Mouse (Mus musculus) midbrain, embryonic 11.5 days (tissue): ENCODE data around the gene Serinc3. TPM values are rescaled to one million over a fixed set of nuclear protein-coding genes. Genes with fewer than 3 reads are reported as not detected.
"Not testable (repeated sequence)": the region's sequence is repeated elsewhere in the genome, so short reads cannot be mapped to it uniquely, and the experiment has no call there.

ENCODE experiments used
- ATAC-seq: fragments of 200-750 bp; cut with Nextera tagmentation; 2 replicates; pipeline ENCODE4 v1.8.0; 2017; ENCODE audit warnings: moderate TSS enrichment, moderate library complexity; ENCODE audit not compliant: low FRiP score
- DNase-seq: peaks from one replicate; pipeline ENCODE4 v3.0.0; 2015; ENCODE audit warnings: low spot score; ENCODE audit errors: missing footprints
- H3K27ac ChIP-seq: fragments of 300-500 bp; sonication (generic); 2 replicates; pipeline ENCODE4 v1.5.1; 2014; ENCODE audit warnings: low read depth, low read length
- H3K27me3 ChIP-seq: fragments of 300-500 bp; sonication (generic); 2 replicates; pipeline ENCODE4 v1.6.1; 2014; ENCODE audit warnings: mild to moderate bottlenecking, low read length, moderate library complexity, mixed read lengths; ENCODE audit not compliant: control insufficient read depth, insufficient read depth
- H3K36me3 ChIP-seq: fragments of 300-500 bp; sonication (generic); 2 replicates; pipeline ENCODE4 v1.6.1; 2014; ENCODE audit warnings: mild to moderate bottlenecking, low read length, moderate library complexity, mixed read lengths; ENCODE audit not compliant: control insufficient read depth, insufficient read depth
- H3K4me1 ChIP-seq: fragments of 300-500 bp; sonication (generic); 2 replicates; pipeline ENCODE4 v1.6.1; 2014; ENCODE audit warnings: low read length; ENCODE audit not compliant: control insufficient read depth, insufficient read depth
- H3K4me2 ChIP-seq: fragments of 300-500 bp; sonication (generic); 2 replicates; pipeline ENCODE4 v1.6.1; 2014; ENCODE audit warnings: mild to moderate bottlenecking, moderate library complexity
- H3K4me3 ChIP-seq: fragments of 300-500 bp; sonication (generic); 2 replicates; pipeline ENCODE4 v1.5.1; 2014; ENCODE audit warnings: low read depth, low read length
- H3K9ac ChIP-seq: fragments of 300-500 bp; sonication (generic); 2 replicates; pipeline ENCODE4 v1.6.1; 2014; ENCODE audit warnings: low read length
- H3K9me3 ChIP-seq: fragments of 300-500 bp; sonication (generic); 2 replicates; pipeline ENCODE4 v1.6.1; 2016; ENCODE audit warnings: low read length; ENCODE audit not compliant: control insufficient read depth
- WGBS: fragments of 180-500 bp; shearing (Covaris S2); extraction: QIAGEN DNeasy Blood & Tissue Kit; methylation state at CpG from one replicate; pipeline ENCODE4 v1.1.7; 2014; 5-methylcytosine and 5-hydroxymethylcytosine counted together
- polyA plus RNA-seq: library from polyadenylated mRNA; unstranded; fragments of >200 nt; fragmentation: Nextera tagmentation; extraction: Ambion mirVana; gene quantifications from 2 replicates; pipeline ENCODE4 v1.2.1, GENCODE M21; 2014

The Serinc3 gene
- polyA plus RNA-seq, 1 experiment from 2014 or later: 35.0 TPM

GRCm38 (mm10) chr2:163657975-163658886, 13.3 kb upstream of the Serinc3 start, which contains the start of gene Pkig:
Gene Pkig (plus strand): TSS chr2:163658386.
- under 1% methylated on average over 71 of the region's 71 CpGs for WGBS
- Histone ChIP-seq H3K4me2 (peak within 1 kb of the TSS; percentile 51), H3K36me3 (no peaks in the 10 kb centered on the region), H3K27me3 (no peaks in the 10 kb centered on the region), H3K9ac (peak within 1 kb of the TSS; percentile 91), H3K4me1 (peaks cover 6% of the 10 kb centered on the region; the same call in 1 of the 2 replicates), H3K27ac (peak within 1 kb of the TSS; percentile 73), H3K9me3 (no peaks in the 10 kb centered on the region), H3K4me3 (peak within 1 kb of the TSS; percentile 76)
- DNase-seq (peak; percentile 98), ATAC-seq (peak; percentile 94)

GRCm38 (mm10) chr2:163657486-163657885, 12.6 kb upstream of the Serinc3 start:
- WGBS: 79% methylated on average over 2 of the region's 2 CpGs
- Histone ChIP-seq H3K9me3 (no peaks in the 10 kb centered on the region), H3K9ac (0 out of 2 replicates have a peak overlapping the region, but pooled peaks have one; percentile 91)

DNA sequence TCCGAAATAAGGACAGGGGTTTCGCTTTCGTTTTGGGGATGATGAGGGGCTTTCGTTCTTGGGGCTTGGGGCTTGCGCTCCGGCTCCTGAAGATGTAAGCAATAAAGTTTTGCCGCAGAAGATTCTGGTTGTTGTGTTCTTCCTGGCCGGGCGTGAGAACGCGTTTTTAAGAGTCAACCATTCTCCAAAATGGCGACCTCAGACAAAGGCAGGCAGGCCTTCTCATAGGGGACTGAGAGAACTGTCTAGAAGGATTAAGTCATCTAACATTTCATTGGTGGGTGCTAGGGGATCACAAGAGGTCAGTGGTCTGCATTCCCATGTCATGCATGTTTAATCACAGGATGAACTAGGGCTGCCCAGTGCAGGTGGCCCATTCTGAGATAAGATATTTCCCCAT, 10.8 kb upstream of the Serinc3 start:
- H3K27me3 ChIP-seq, H3K9ac ChIP-seq, DNase-seq, H3K36me3 ChIP-seq, H3K4me3 ChIP-seq, H3K4me1 ChIP-seq, H3K9me3 ChIP-seq, ATAC-seq, H3K4me2 ChIP-seq, H3K27ac ChIP-seq: not testable (repeated sequence)
- 98% methylated on average over 6 of the region's 12 CpGs for WGBS

More at GRCm38 (mm10) chr2:163657486-163657885, 12.6 kb upstream of the Serinc3 start:
- ATAC-seq (no peak), DNase-seq (peak; percentile 83)
- H3K36me3 ChIP-seq: no peaks in the 10 kb centered on the region
- peaks cover 6% of the 10 kb centered on the region; the same call in 1 of the 2 replicates for H3K4me1 ChIP-seq
- no peak overlapping the region for H3K27ac ChIP-seq
- H3K4me2 ChIP-seq: no peak overlapping the region
- no peak overlapping the region for H3K4me3 ChIP-seq
- no peaks in the 10 kb centered on the region for H3K27me3 ChIP-seq

DNA sequence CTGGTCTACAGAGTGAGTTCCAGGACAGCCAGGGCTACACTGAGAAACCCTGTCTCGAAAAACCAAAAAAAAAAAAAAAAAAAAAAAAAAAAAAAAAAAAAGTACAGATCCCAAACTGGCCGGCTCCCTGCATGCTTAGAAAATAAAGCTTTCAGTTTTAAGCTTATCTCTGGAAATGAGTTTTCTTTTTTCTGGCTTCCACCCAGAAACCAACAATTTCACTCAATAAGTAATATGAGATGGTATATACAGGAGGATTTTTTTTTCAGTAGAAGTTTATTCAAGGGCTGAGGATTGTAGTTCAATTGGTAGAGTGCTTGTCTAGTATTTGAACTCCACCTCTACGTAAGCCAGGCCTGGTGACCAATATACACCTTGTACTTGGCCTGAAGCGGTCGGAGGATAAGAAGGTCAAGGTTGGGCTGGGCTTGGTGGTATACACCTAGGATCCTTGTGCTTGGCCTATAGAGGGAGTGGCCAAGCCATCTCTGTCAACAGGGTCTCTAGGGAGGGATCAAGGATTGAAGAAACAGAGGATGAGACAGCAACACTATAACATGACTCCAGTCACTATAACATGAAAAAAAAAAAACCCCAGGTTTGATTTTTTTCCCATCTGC, 1.6 kb upstream of the Serinc3 start:
- whole genome bisulfite sequencing: 94% methylated on average over 5 of the region's 5 CpGs

DNA sequence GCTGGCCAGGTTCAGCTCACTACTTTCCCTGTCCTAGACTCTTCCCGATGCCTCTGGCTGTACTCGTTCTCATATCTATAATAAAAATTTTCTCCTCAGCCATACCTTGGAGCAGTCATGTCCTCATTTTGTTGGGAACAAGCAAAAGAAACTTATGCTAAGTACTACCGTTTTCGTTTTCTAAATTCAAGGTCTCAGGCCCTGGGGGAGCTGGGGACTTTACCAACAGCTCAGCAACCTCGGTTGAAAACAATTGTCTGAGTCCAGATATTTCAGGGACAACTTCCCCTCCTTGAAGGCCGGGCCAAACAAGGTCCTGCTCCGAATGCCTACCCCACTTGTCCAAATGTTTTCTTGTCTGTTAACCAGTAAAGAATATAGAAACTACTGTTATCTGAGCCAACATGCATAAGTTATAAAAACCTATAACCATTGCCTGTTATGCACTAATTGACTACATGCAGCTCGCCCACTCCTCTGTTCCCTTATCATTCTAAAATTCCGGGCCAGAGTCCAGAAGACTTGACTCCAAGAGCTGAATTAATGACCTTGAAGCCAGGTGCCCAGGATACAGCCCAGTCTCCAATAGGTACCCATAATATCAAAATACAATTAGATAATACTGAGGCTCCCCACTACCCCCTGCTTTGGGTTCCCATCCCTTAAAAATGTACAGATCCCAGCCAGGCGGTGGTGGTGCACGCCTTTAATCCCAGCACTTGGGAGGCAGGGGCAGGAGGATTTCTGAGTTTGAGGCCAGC, 949 bp upstream of the Serinc3 start:
- no peak overlapping the region for H3K4me2 ChIP-seq
- H3K27me3 ChIP-seq: no peaks in the 10 kb centered on the region
- peaks cover 9% of the 10 kb centered on the region for H3K4me1 ChIP-seq
- DNase-seq (peak; percentile 60), ATAC-seq (no peak)
- no peaks in the 10 kb centered on the region for H3K36me3 ChIP-seq
- H3K27ac ChIP-seq: no peak overlapping the region
- peaks cover 7% of the 10 kb centered on the region for H3K9me3 ChIP-seq
- no peak overlapping the region for H3K4me3 ChIP-seq
- WGBS: 81% methylated on average over 11 of the region's 11 CpGs
- no peak overlapping the region for H3K9ac ChIP-seq

More for the DNA sequence above, 1.6 kb upstream of the Serinc3 start:
- H3K27me3 ChIP-seq: no peaks in the 10 kb centered on the region
- no peak overlapping the region for H3K4me2 ChIP-seq
- H3K27ac ChIP-seq: no peak overlapping the region
- peaks cover 7% of the 10 kb centered on the region for H3K9me3 ChIP-seq
- DNase-seq (no peak), ATAC-seq (no peak)
- no peak overlapping the region for H3K4me3 ChIP-seq
- H3K36me3 ChIP-seq: no peaks in the 10 kb centered on the region
- H3K9ac ChIP-seq: no peak overlapping the region
- H3K4me1 ChIP-seq: peaks cover 9% of the 10 kb centered on the region

DNA sequence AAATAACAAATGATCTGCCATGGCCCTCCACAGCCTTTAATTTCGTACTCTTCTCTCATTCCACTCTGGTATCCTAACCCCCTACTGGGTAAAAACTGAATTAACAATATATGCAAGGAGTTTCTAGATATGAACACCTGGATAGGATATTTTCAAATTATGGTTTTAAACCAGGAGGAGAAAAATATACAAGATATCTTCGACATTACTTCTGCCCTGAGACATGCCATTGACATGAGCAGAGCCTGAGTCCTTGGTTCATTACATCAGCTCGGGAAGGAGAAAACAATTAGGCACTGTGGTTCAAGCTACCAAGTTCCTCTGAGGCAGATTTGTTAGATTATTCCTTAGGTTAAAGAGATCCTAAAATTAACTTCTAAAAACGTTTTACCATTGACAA, 884 bp downstream of the Serinc3 start:
- ATAC-seq: no peak
- DNase-seq: peak; percentile 88
- 12% methylated on average over 4 of the region's 4 CpGs for WGBS

DNA sequence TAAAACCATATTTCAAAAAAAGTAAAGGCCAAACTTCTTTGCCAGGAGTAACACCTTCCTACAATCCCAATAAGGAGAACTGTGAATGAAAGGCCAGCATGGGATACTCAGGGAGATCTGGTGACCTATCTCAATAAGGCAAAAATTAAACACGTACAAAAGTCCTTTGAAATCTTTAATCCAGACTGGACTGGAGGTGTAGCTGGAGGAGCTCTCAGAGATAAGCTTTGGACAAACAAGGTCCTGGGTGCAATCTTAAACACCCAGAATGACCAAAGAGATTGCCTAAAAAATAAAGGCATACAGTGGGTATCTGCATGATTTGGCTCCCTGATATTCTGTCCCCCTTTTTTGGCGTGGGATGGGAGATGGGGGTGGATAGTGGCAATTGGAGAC, 1.4 kb downstream of the Serinc3 start:
- Histone ChIP-seq H3K36me3 (no peaks in the 10 kb centered on the region), H3K27me3 (no peaks in the 10 kb centered on the region), H3K27ac (no peak overlapping the region), H3K9ac (peak overlapping the region; percentile 89), H3K4me2 (peak overlapping the region; percentile 60), H3K9me3 (no peaks in the 10 kb centered on the region), H3K4me3 (peak overlapping the region; percentile 91), H3K4me1 (peaks cover 12% of the 10 kb centered on the region)
- ATAC-seq (no peak), DNase-seq (no peak)
- WGBS: 78% methylated on average over 2 of the region's 2 CpGs

More for the DNA sequence above, 884 bp downstream of the Serinc3 start:
- H3K4me1 ChIP-seq: peaks cover 12% of the 10 kb centered on the region
- peak overlapping the region; percentile 89 for H3K9ac ChIP-seq
- H3K9me3 ChIP-seq: no peaks in the 10 kb centered on the region
- H3K27ac ChIP-seq: no peak overlapping the region
- H3K36me3 ChIP-seq: no peaks in the 10 kb centered on the region
- peak overlapping the region; percentile 91 for H3K4me3 ChIP-seq
- peak overlapping the region; percentile 60 for H3K4me2 ChIP-seq
- no peaks in the 10 kb centered on the region for H3K27me3 ChIP-seq

- 93% methylated on average over 30 of the region's 30 CpGs for WGBS
- H3K27ac ChIP-seq: no peak overlapping the region
- no peak overlapping the region for H3K9ac ChIP-seq
- H3K4me1 ChIP-seq: peaks cover 12% of the 10 kb centered on the region
- no peak for ATAC-seq
- H3K27me3 ChIP-seq: no peaks in the 10 kb centered on the region
- H3K4me2 ChIP-seq: no peak overlapping the region
- H3K9me3 ChIP-seq: no peaks in the 10 kb centered on the region
- H3K4me3 ChIP-seq: peak overlapping the region; percentile 91; the same call in 1 of the 2 replicates
- no peaks in the 10 kb centered on the region for H3K36me3 ChIP-seq
- no peak for DNase-seq
Measured at GRCm38 (mm10) chr2:163642685-163643575, 2.0 kb downstream of the Serinc3 start.
